Mouse (Mus musculus): ENCODE results near the gene Capn12.
A peak's percentile ranks its signal among the peaks of the same experiment; 100 is the strongest.

Capn12 gene

GRCm38 (mm10) chr7:28919815-28920214, 38.6 kb downstream of the Capn12 start:
- peak in 1 of 2 experiments; percentile 25 for DNase-seq (ENCODE audit: low spot score in 2 of 2)

- no peak for DNase-seq (ENCODE audit: low spot score in 2 of 2)
These were observed 40.0 kb downstream of the Capn12 start for GRCm38 (mm10) chr7:28921178-28921577.

DNA sequence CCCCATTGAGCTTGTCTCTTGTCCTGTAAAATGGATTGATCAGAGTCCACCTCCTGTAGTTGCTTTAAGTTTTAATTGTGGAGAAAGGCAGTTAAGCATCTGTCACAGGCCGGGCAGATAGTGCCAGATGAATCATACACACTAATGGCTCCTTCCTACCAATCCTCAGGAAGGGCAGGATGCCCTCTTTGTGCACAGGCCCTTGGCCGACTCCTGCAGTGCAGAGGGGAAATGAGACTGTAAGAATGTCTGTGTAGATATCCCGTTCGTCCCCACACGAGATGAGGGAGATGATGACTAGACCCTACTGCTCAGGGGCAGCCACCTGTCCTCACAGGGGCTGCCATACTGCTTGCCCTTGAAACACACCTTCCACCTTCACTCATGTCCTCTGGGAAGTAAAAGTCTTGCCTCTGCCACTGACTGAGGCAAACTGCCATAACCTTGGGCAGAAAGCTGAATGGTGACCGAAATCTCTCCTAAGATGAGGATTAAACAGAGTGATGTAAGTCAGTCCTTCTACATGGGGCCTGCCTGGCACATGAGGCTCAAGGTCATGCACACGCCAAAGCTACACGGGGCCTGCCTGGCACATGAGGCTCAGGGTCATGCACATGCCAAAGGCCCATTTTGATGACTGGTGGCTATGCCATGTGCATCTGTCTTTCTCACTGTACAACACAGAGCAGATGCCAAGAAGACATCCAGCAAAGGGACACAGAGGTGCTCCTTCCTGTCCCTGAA, 40.7 kb downstream of the Capn12 start:
- no peak for DNase-seq (ENCODE audit: low spot score in 2 of 2)

DNA sequence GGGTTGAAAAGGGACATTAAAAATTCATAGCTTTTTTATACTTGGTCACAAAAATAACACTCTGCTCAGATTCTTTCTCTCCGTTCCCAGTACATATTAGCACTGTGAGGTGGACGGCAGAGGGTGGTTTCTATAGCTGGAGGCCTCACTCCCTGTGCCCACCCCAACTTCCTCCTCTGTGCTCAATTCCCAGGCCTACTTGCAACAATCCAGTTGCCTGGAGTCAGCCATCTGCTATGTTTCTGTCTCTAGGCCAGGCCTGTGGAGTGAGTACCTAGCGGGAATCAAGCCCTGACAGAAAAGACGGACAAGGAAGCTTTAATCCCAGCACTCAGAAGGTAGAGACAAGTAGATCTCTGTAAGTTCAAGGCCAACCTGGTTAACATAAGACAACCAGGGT, 41.4 kb downstream of the Capn12 start:
- DNase-seq (ENCODE audit: low spot score in 2 of 2) = no peak

GRCm38 (mm10) chr7:28923865-28924291, 42.7 kb downstream of the Capn12 start:
- DNase-seq (ENCODE audit: low spot score in 2 of 2) = no peak

- DNase-seq (ENCODE audit: low spot score in 2 of 2) = no peak
These were observed 43.6 kb downstream of the Capn12 start for GRCm38 (mm10) chr7:28924802-28925201.

DNA sequence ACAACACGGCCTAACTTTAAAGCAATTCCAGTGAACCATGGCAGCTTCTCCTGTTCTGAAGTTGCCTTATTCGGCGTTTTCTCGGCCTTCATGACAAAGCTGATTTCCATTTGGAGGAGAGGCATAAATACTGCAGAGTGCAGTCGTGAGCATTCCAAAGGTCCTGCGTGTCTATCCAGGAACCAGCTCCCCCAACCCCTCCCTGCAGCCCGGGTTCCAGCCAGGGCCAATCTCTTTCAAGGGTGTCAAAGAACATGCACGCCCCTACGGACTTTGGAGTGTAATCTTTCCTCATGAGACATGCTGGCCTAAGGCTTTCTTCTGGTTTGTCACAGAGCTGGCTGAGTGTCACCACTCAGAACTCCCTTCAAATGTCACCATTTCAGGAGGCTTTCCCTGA, 44.1 kb downstream of the Capn12 start:
- DNase-seq (ENCODE audit: low spot score in 2 of 2) = no peak

- DNase-seq (ENCODE audit: low spot score in 2 of 2) = no peak
These were observed 45.0 kb downstream of the Capn12 start for GRCm38 (mm10) chr7:28926172-28926571.

DNA sequence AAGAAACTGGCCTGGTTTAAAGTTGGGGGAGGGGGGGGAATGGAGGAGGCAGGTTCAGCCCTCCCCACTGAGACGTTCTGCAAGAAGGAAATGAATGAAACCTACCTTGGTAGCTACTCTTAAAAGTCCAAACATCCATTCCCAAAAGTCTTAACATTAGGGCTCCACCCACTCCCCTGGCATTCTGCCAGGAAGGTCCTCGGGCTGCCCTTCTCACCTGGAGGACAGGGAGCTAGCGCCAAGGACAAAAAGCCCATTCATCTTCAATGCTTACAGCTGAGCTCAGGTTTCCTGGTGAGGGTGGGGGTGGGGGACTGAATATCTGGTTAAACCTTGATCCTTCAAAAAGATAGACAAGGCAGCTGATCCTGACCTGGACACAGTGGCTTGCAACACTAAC, 48.2 kb downstream of the Capn12 start:
- no peak for DNase-seq (ENCODE audit: low spot score in 2 of 2)

GRCm38 (mm10) chr7:28930320-28931031, 49.3 kb downstream of the Capn12 start:
- no peak for DNase-seq (ENCODE audit: low spot score in 2 of 2)

GRCm38 (mm10) chr7:28931032-28931694, 49.9 kb downstream of the Capn12 start:
- no peak for DNase-seq (ENCODE audit: low spot score in 2 of 2)

GRCm38 (mm10) chr7:28931695-28932039, 50.4 kb downstream of the Capn12 start:
- DNase-seq (ENCODE audit: low spot score in 2 of 2) = no peak

DNA sequence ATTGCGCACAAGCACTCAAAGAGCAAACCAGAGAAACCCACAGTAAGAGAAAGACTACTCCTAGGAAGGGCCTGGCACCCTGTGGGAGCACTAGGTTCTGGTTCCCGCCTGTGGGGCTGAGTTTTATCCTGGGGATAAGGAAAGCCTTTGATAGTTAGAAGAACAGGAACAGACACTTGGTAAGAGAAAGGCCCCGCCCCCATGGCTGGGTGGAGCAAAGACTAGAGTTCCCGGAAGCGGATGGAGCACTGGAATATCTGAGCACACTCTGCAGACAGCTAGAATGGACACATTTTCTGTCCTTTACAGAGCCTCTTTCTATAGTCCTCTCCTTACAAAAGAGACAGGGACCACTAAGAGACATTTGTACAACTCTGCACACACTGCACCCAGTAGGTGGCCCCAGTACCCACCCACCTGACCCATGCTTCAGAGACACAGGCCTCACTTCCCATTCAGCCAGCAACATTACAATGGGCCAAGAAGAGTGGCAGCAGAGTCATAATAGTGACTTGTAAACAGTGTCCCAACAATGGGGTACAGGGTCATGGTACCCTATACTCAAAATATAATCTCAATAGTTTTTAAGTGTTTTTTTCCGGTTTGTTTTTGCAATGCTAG, 51.3 kb downstream of the Capn12 start:
- no peak for DNase-seq (ENCODE audit: low spot score in 2 of 2)

DNA sequence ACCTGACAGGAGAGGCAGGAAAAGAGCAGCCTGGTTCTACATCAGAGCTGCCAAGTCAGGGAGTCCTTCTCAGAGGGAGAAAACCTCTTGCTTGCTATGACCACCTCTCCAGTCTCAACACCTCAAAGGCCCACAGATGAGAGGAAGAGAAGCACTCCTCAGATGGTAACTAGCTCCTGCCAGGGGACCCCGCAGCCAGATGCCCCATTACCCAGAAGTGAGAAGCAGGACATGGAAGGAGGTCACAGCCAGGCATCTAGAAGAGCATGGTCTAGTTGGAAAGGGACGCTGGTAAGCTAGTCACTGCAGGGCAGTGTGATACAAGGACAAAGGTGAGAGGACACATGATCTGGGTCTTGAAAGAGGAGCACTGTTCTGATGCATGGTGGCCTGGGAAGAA, 52.6 kb downstream of the Capn12 start:
- no peak for DNase-seq (ENCODE audit: low spot score in 2 of 2)

GRCm38 (mm10) chr7:28936787-28937186, 55.6 kb downstream of the Capn12 start:
- DNase-seq (ENCODE audit: low spot score in 2 of 2) = no peak

DNA sequence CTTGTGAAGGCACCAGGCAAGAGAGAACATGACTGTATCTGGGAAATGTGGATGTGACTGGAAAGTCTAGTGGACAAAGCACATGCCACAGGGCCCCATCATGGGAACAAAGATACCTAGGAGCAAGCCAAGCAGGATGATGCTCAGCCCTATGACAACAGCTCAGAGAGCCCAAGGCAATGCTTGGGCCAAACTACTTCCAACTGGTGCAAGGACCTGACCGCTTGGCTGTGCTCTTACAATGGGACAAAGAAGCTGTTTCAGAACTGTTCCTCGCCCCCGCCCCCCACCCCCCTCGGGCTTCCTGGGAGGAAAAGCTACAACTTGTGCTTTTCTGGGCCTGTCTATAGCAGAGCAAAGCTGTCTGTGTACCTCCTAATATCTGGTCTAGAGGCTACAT, 57.4 kb downstream of the Capn12 start:
- DNase-seq (ENCODE audit: low spot score in 2 of 2) = no peak

GRCm38 (mm10) chr7:28939418-28940183, 58.4 kb downstream of the Capn12 start:
- DNase-seq (ENCODE audit: low spot score in 2 of 2) = no peak

DNA sequence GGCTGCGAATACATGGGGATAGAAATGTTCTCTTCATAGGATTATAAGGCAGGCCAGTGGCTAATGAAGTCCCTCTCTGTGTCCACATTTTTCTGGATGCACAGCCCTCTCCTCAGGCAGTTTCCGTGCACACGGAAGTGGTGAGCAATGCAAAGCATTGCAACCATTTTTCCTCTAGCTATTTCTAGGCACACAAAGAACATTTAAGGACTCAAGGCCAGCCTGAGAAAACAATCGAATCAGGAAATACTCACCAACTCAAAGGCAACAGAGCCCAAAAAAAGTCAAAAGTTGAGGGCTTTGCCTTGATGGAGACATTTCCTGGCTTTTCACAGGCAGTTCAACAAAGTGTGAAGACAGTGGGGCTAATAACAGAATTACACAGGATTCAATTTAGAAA, 59.9 kb downstream of the Capn12 start:
- DNase-seq (ENCODE audit: low spot score in 2 of 2) = no peak

GRCm38 (mm10) chr7:28941542-28941941, 60.3 kb downstream of the Capn12 start:
- DNase-seq (ENCODE audit: low spot score in 2 of 2) = no peak
